Mouse (Mus musculus) CH12.LX (cell line): ENCODE data around the gene Rex1bd. TPM values are rescaled to one million over a fixed set of nuclear protein-coding genes. Genes with fewer than 3 reads are reported as not detected.

ENCODE experiments used
- DNase-seq: peaks from one replicate; pipeline ENCODE4 v3.0.0-alpha.2; 2013; ENCODE audit errors: extremely low read depth
- H3K27ac ChIP-seq: 2 replicates; pipeline ENCODE4 v1.5.1; 2012; ENCODE audit warnings: low read depth, mild to moderate bottlenecking, control low read depth, moderate library complexity; ENCODE audit not compliant: insufficient read depth
- H3K27me3 ChIP-seq: replicated peaks from 2 replicates; pipeline ENCODE3; 2012; ENCODE audit warnings: inconsistent platforms
- H3K36me3 ChIP-seq, 2 experiments: replicated peaks in 1 of 2; 2 replicates each; pipeline versions ENCODE3 to v1.6.1; 2012; ENCODE audit warnings: inconsistent platforms in 1 of 2, low read length in 1 of 2, mild to moderate bottlenecking in 1 of 2, mixed read lengths in 1 of 2, moderate library complexity in 1 of 2; ENCODE audit not compliant: control insufficient read depth in 1 of 2, insufficient read depth in 1 of 2
- H3K4me1 ChIP-seq, 2 experiments: 2 replicates each; pipeline ENCODE4 v1.6.1; 2012; ENCODE audit warnings: inconsistent platforms in 1 of 2, moderate library complexity in 1 of 2; ENCODE audit not compliant: insufficient read depth in 2 of 2, control insufficient read depth in 1 of 2
- H3K4me2 ChIP-seq: 2 replicates; pipeline ENCODE4 v1.6.1; 2012; ENCODE audit warnings: low read depth, mild to moderate bottlenecking, control low read depth; ENCODE audit not compliant: poor library complexity, insufficient read depth, severe bottlenecking
- H3K4me3 ChIP-seq, 3 experiments: fragments of 150-350 bp in 1 of 3; sonication (generic) in 1 of 3; replicated peaks in 1 of 3; 2 replicates each; pipeline versions ENCODE3 to v1.5.1; 2011 to 2012; ENCODE audit warnings: low read depth in 2 of 3, low read length in 2 of 3, mild to moderate bottlenecking in 2 of 3, moderate library complexity in 2 of 3, control low read depth in 1 of 3, improper control_type of control experiment in 1 of 3, inconsistent platforms in 1 of 3, mixed read lengths in 1 of 3; ENCODE audit not compliant: poor library complexity in 1 of 3
- H3K79me2 ChIP-seq: replicated peaks from 2 replicates; pipeline ENCODE4 v1.6.1; 2012; ENCODE audit warnings: mild to moderate bottlenecking, moderate library complexity; ENCODE audit not compliant: control insufficient read depth, poor library complexity, insufficient read depth, severe bottlenecking; ENCODE audit errors: extremely low read depth
- H3K9ac ChIP-seq: 2 replicates; pipeline ENCODE4 v1.6.1; 2012; ENCODE audit warnings: low read depth, mild to moderate bottlenecking, control low read depth, moderate library complexity; ENCODE audit not compliant: insufficient read depth
- H3K9me3 ChIP-seq: replicated peaks from 2 replicates; pipeline ENCODE3; 2012; ENCODE audit warnings: low read length, inconsistent platforms, mixed read lengths
- CTCF ChIP-seq, 2 experiments: IDR thresholded peaks in 1 of 2; conservative IDR thresholded peaks in 1 of 2; 2 replicates each; pipeline ENCODE4 v1.5.1; 2011 to 2012; ENCODE audit warnings: low read depth in 2 of 2, low read length in 2 of 2, improper control_type of control experiment in 1 of 2, inconsistent platforms in 1 of 2, mild to moderate bottlenecking in 1 of 2, moderate library complexity in 1 of 2
- ELF1 ChIP-seq: IDR thresholded peaks from 2 replicates; pipeline ENCODE4 v1.6.1; 2014; ENCODE audit warnings: low read depth, mild to moderate bottlenecking, inconsistent platforms, low read length, improper control_type of control experiment
- EP300 ChIP-seq: IDR thresholded peaks from 2 replicates; pipeline ENCODE4 v1.6.1; 2011; ENCODE audit warnings: low read length, improper control_type of control experiment
- JUN ChIP-seq: IDR thresholded peaks from 2 replicates; pipeline ENCODE4 v1.6.1; 2011; ENCODE audit warnings: low read depth, mild to moderate bottlenecking, low read length, improper control_type of control experiment, moderate library complexity; ENCODE audit not compliant: insufficient read depth
- JUND ChIP-seq: conservative IDR thresholded peaks from 2 replicates; pipeline ENCODE4 v1.6.1; 2011; ENCODE audit warnings: low read depth, low read length, improper control_type of control experiment
- MAFK ChIP-seq: IDR thresholded peaks from 2 replicates; pipeline ENCODE4 v1.6.1; 2011; ENCODE audit warnings: low read length, improper control_type of control experiment; ENCODE audit not compliant: insufficient replicate concordance
- MYC ChIP-seq: IDR thresholded peaks from 2 replicates; pipeline ENCODE4 v1.6.1; 2011; ENCODE audit warnings: low read depth, mild to moderate bottlenecking, improper control_type of control experiment, low read length
- NELFE ChIP-seq: IDR thresholded peaks from 2 replicates; pipeline ENCODE4 v1.6.1; 2011; ENCODE audit warnings: low read depth, low read length, improper control_type of control experiment
- PAX5 ChIP-seq: IDR thresholded peaks from 2 replicates; pipeline ENCODE4 v1.6.1; 2012; ENCODE audit warnings: low read length, inconsistent platforms, mixed read lengths
- POLR2A ChIP-seq: IDR thresholded peaks from 2 replicates; pipeline ENCODE4 v1.6.1; 2011; ENCODE audit warnings: low read depth, mild to moderate bottlenecking, improper control_type of control experiment, low read length
- POLR2AphosphoS2 ChIP-seq: IDR thresholded peaks from 2 replicates; pipeline ENCODE4 v1.6.1; 2011; ENCODE audit warnings: low read depth, low read length, improper control_type of control experiment
- RCOR1 ChIP-seq: conservative IDR thresholded peaks from 2 replicates; pipeline ENCODE4 v1.6.1; 2012; ENCODE audit warnings: low read depth, mild to moderate bottlenecking, inconsistent platforms, low read length, improper control_type of control experiment
- USF1 ChIP-seq: IDR thresholded peaks from 2 replicates; pipeline ENCODE4 v1.6.1; 2014; ENCODE audit warnings: low read depth, mild to moderate bottlenecking, inconsistent platforms, low read length, improper control_type of control experiment
- dilution Hi-C: fragments of 300-500 bp; cut with MboI; formaldehyde crosslinking; loops from 2 replicates; pipeline ENCODE4 v1.14.3; 2020; ENCODE audit warnings: low sequenced_read_pairs; ENCODE audit not compliant: extremely low pct_unique_long_range_greater_than_20kb, extremely low pct_ligation_motif_present
- in situ Hi-C: fragments of 300-500 bp; cut with MboI; formaldehyde crosslinking; loops from 3 replicates; pipeline ENCODE4 v1.14.3; 2019; ENCODE audit warnings: low sequenced_read_pairs, low pct_ligation_motif_present, low pct_unique_long_range_greater_than_20kb, mixed read lengths
- polyA plus RNA-seq: library from polyadenylated mRNA; unstranded; fragments of >175 nt; gene quantifications from 2 replicates; pipeline ENCODE4 v1.2.1, GENCODE M21; 2012; ENCODE audit warnings: low read depth; ENCODE audit not compliant: insufficient read length
- total RNA-seq, 2 experiments: library from RNA; depleted of rRNA; stranded (reverse); fragments of 300-350 nt in 1 of 2; fragments of >200 nt in 1 of 2; gene quantifications; 2 replicates each; pipeline ENCODE4 v1.2.3; 2012 to 2014

Gene Rex1bd
- total and polyA plus RNA-seq, 3 experiments, result 38.4 to 90.0 (median 47.8) TPM

GRCm38 (mm10) chr8:70551558-70552161 is 45.1 kb upstream of the Rex1bd start:
- in situ Hi-C loops, result no loop called here
- H3K9ac ChIP-seq, result no peak overlapping the region
- DNase-seq, result no peak
- dilution Hi-C loops, result no loop called here
- H3K79me2 ChIP-seq, result peaks cover 14% of the 10 kb centered on the region; the same call in 1 of the 2 replicates
- H3K4me1 ChIP-seq, result peaks cover under 1 to 18% of the 10 kb centered on the region in 2 experiments; a peak in 3 of 4 replicates
- H3K36me3 ChIP-seq, result peaks cover under 1 to 54% of the 10 kb centered on the region in 2 experiments
- no peak for TF ChIP-seq USF1
- TF ChIP-seq POLR2A, result no peak
- TF ChIP-seq RCOR1, result no peak
- no peak for TF ChIP-seq JUND
- no peak for TF ChIP-seq NELFE
- TF ChIP-seq POLR2AphosphoS2, result no peak
- no peak for TF ChIP-seq ELF1
- no peak for TF ChIP-seq JUN
- no peaks in the 10 kb centered on the region for H3K9me3 ChIP-seq
- no peak overlapping the region for H3K4me2 ChIP-seq
- no peak overlapping the region for H3K27ac ChIP-seq
- H3K4me3 ChIP-seq, result no peak overlapping the region
- H3K27me3 ChIP-seq, result no peaks in the 10 kb centered on the region

- no peak overlapping the region for H3K4me3 ChIP-seq
- H3K36me3 ChIP-seq, result peaks cover 3 to 58% of the 10 kb centered on the region in 2 experiments
- H3K27ac ChIP-seq, result no peak overlapping the region
- no peaks in the 10 kb centered on the region for H3K27me3 ChIP-seq
- H3K4me2 ChIP-seq, result no peak overlapping the region
- no peaks in the 10 kb centered on the region for H3K9me3 ChIP-seq
- no peak for TF ChIP-seq EP300
- TF ChIP-seq CTCF (conservative IDR thresholded peaks at IDR 0.05 in 1 of 2, IDR thresholded peaks at IDR 0.05 in 1 of 2; ENCODE audit: low read depth in 2 of 2, low read length in 2 of 2), result peak in 1 of 2 experiments; percentile 32; a peak in 2 of 4 replicates
- TF ChIP-seq MAFK, result no peak
- 0 out of 2 replicates have a peak, but pooled peaks have one; percentile 35 for TF ChIP-seq MYC
- TF ChIP-seq JUND, result no peak
- no peak for TF ChIP-seq PAX5
- TF ChIP-seq USF1, result no peak
- peaks cover 4 to 31% of the 10 kb centered on the region in 2 experiments; a peak in 3 of 4 replicates for H3K4me1 ChIP-seq
- H3K9ac ChIP-seq, result no peak overlapping the region
- in situ Hi-C loops (loop anchor here (10.0 kb wide), 1 partner anchor 55 kb away; the partner anchor contains the start of gene Ssbp4), dilution Hi-C loops (no loop called here)
- H3K79me2 ChIP-seq, result peaks cover 23% of the 10 kb centered on the region
- no peak for DNase-seq
Measured at GRCm38 (mm10) chr8:70549412-70550184, 43.0 kb upstream of the Rex1bd start.
